Mouse (Mus musculus): ENCODE results near the gene Lrp2. TPM values are rescaled to one million over a fixed set of nuclear protein-coding genes. Genes with fewer than 3 reads are reported as not detected.

The Lrp2 gene
- total and polyA plus RNA-seq, 3 experiments, result 0.16 TPM; not detected in 2

- H3K36me3 ChIP-seq (replicated peaks), result no peaks in the 10 kb centered on the region
- no peaks in the 10 kb centered on the region for H3K9me3 ChIP-seq (replicated peaks)
- no peak for TF ChIP-seq CTCF (IDR thresholded peaks at IDR 0.05; ENCODE audit: low read depth, low read length)
- TF ChIP-seq GATA2 (IDR thresholded peaks at IDR 0.05; ENCODE audit: borderline replicate concordance, low read depth, low read length), result no peak
- no peak for TF ChIP-seq TAL1 (conservative IDR thresholded peaks at IDR 0.05; ENCODE audit: low read depth, low read length)
- TF ChIP-seq POLR2AphosphoS5 (IDR thresholded peaks at IDR 0.05; ENCODE audit: insufficient replicate concordance, low read depth, low read length), result no peak
- TF ChIP-seq GATA1 (IDR thresholded peaks at IDR 0.05; ENCODE audit: borderline replicate concordance, low read length), result no peak
- H3K4me3 ChIP-seq (ENCODE audit: low read depth, low read length), result no peak overlapping the region
- ATAC-seq (ENCODE audit: extremely low read depth, insufficient number of reproducible peaks, low FRiP score, poor library complexity, severe bottlenecking) (no peak), DNase-seq (ENCODE audit: low spot score) (no peak)
- peaks cover 5% of the 10 kb centered on the region for H3K27me3 ChIP-seq (ENCODE audit: insufficient read depth, low read length)
- no peaks in the 10 kb centered on the region for H3K4me1 ChIP-seq (ENCODE audit: insufficient read depth, low read depth, low read length)
Measured at GRCm38 (mm10) chr2:69570556-69570955, 15.3 kb downstream of the Lrp2 start.

GRCm38 (mm10) chr2:69566281-69566680 is 19.6 kb downstream of the Lrp2 start:
- no peak for DNase-seq (ENCODE audit: low spot score)
- no peaks in the 10 kb centered on the region for H3K36me3 ChIP-seq (replicated peaks)
- TF ChIP-seq POLR2AphosphoS5 (IDR thresholded peaks at IDR 0.05; ENCODE audit: insufficient replicate concordance, low read depth, low read length) (no peak), GATA2 (IDR thresholded peaks at IDR 0.05; ENCODE audit: borderline replicate concordance, low read depth, low read length) (no peak), GATA1 (IDR thresholded peaks at IDR 0.05; ENCODE audit: borderline replicate concordance, low read length) (no peak), TAL1 (conservative IDR thresholded peaks at IDR 0.05; ENCODE audit: low read depth, low read length) (no peak), CTCF (IDR thresholded peaks at IDR 0.05; ENCODE audit: low read depth, low read length) (no peak)
- H3K4me1 ChIP-seq (ENCODE audit: insufficient read depth, low read depth, low read length), result no peaks in the 10 kb centered on the region
- H3K27me3 ChIP-seq (ENCODE audit: insufficient read depth, low read length), result peaks cover 5% of the 10 kb centered on the region
- H3K9me3 ChIP-seq (replicated peaks), result no peaks in the 10 kb centered on the region
- no peak overlapping the region for H3K4me3 ChIP-seq (ENCODE audit: low read depth, low read length)
- no peak for ATAC-seq (ENCODE audit: extremely low read depth, insufficient number of reproducible peaks, low FRiP score, poor library complexity, severe bottlenecking)

- H3K9me3 ChIP-seq (replicated peaks), result no peaks in the 10 kb centered on the region
Measured at GRCm38 (mm10) chr2:69563492-69563891, 22.4 kb downstream of the Lrp2 start.

GRCm38 (mm10) chr2:69562761-69563160 is 23.1 kb downstream of the Lrp2 start:
- Histone ChIP-seq H3K36me3 (replicated peaks) (no peaks in the 10 kb centered on the region), H3K4me3 (ENCODE audit: low read depth, low read length) (no peak overlapping the region), H3K9me3 (replicated peaks) (no peaks in the 10 kb centered on the region), H3K4me1 (ENCODE audit: insufficient read depth, low read depth, low read length) (no peaks in the 10 kb centered on the region), H3K27me3 (ENCODE audit: insufficient read depth, low read length) (peaks cover 5% of the 10 kb centered on the region)
- TF ChIP-seq POLR2AphosphoS5 (IDR thresholded peaks at IDR 0.05; ENCODE audit: insufficient replicate concordance, low read depth, low read length) (no peak), TAL1 (conservative IDR thresholded peaks at IDR 0.05; ENCODE audit: low read depth, low read length) (no peak), CTCF (IDR thresholded peaks at IDR 0.05; ENCODE audit: low read depth, low read length) (no peak), GATA2 (IDR thresholded peaks at IDR 0.05; ENCODE audit: borderline replicate concordance, low read depth, low read length) (no peak), GATA1 (IDR thresholded peaks at IDR 0.05; ENCODE audit: borderline replicate concordance, low read length) (no peak)
- no peak for DNase-seq (ENCODE audit: low spot score)
- no peak for ATAC-seq (ENCODE audit: extremely low read depth, insufficient number of reproducible peaks, low FRiP score, poor library complexity, severe bottlenecking)

More at GRCm38 (mm10) chr2:69563492-69563891, 22.4 kb downstream of the Lrp2 start:
- no peak for ATAC-seq (ENCODE audit: extremely low read depth, insufficient number of reproducible peaks, low FRiP score, poor library complexity, severe bottlenecking)
- TF ChIP-seq TAL1 (conservative IDR thresholded peaks at IDR 0.05; ENCODE audit: low read depth, low read length) (no peak), GATA2 (IDR thresholded peaks at IDR 0.05; ENCODE audit: borderline replicate concordance, low read depth, low read length) (no peak), GATA1 (IDR thresholded peaks at IDR 0.05; ENCODE audit: borderline replicate concordance, low read length) (no peak), POLR2AphosphoS5 (IDR thresholded peaks at IDR 0.05; ENCODE audit: insufficient replicate concordance, low read depth, low read length) (no peak), CTCF (IDR thresholded peaks at IDR 0.05; ENCODE audit: low read depth, low read length) (no peak)
- Histone ChIP-seq H3K27me3 (ENCODE audit: insufficient read depth, low read length) (peaks cover 5% of the 10 kb centered on the region), H3K36me3 (replicated peaks) (no peaks in the 10 kb centered on the region), H3K4me3 (ENCODE audit: low read depth, low read length) (no peak overlapping the region), H3K4me1 (ENCODE audit: insufficient read depth, low read depth, low read length) (no peaks in the 10 kb centered on the region)
- DNase-seq (ENCODE audit: low spot score), result no peak

- Histone ChIP-seq H3K4me3 (ENCODE audit: low read depth, low read length) (no peak overlapping the region), H3K36me3 (replicated peaks) (no peaks in the 10 kb centered on the region), H3K9me3 (replicated peaks) (no peaks in the 10 kb centered on the region), H3K27me3 (ENCODE audit: insufficient read depth, low read length) (no peaks in the 10 kb centered on the region; the same call in 1 of the 2 replicates), H3K4me1 (ENCODE audit: insufficient read depth, low read depth, low read length) (no peaks in the 10 kb centered on the region)
- no peak for ATAC-seq (ENCODE audit: extremely low read depth, insufficient number of reproducible peaks, low FRiP score, poor library complexity, severe bottlenecking)
- DNase-seq (ENCODE audit: low spot score), result no peak
- TF ChIP-seq CTCF (IDR thresholded peaks at IDR 0.05; ENCODE audit: low read depth, low read length) (no peak), POLR2AphosphoS5 (IDR thresholded peaks at IDR 0.05; ENCODE audit: insufficient replicate concordance, low read depth, low read length) (no peak), GATA1 (IDR thresholded peaks at IDR 0.05; ENCODE audit: borderline replicate concordance, low read length) (no peak), TAL1 (conservative IDR thresholded peaks at IDR 0.05; ENCODE audit: low read depth, low read length) (no peak), GATA2 (IDR thresholded peaks at IDR 0.05; ENCODE audit: borderline replicate concordance, low read depth, low read length) (no peak)
Measured at GRCm38 (mm10) chr2:69560221-69560620, 25.6 kb downstream of the Lrp2 start.

GRCm38 (mm10) chr2:69559380-69559779 is 26.5 kb downstream of the Lrp2 start:
- Histone ChIP-seq H3K9me3 (replicated peaks) (no peaks in the 10 kb centered on the region), H3K36me3 (replicated peaks) (no peaks in the 10 kb centered on the region), H3K4me1 (ENCODE audit: insufficient read depth, low read depth, low read length) (no peaks in the 10 kb centered on the region), H3K4me3 (ENCODE audit: low read depth, low read length) (no peak overlapping the region), H3K27me3 (ENCODE audit: insufficient read depth, low read length) (no peaks in the 10 kb centered on the region; the same call in 1 of the 2 replicates)
- DNase-seq (ENCODE audit: low spot score), result no peak
- TF ChIP-seq POLR2AphosphoS5 (IDR thresholded peaks at IDR 0.05; ENCODE audit: insufficient replicate concordance, low read depth, low read length), result no peak
- TF ChIP-seq TAL1 (conservative IDR thresholded peaks at IDR 0.05; ENCODE audit: low read depth, low read length), result no peak
- TF ChIP-seq GATA1 (IDR thresholded peaks at IDR 0.05; ENCODE audit: borderline replicate concordance, low read length), result no peak
- ATAC-seq (ENCODE audit: extremely low read depth, insufficient number of reproducible peaks, low FRiP score, poor library complexity, severe bottlenecking), result no peak
